Mouse (Mus musculus) kidney, postnatal 0 days (tissue): ENCODE results near the gene Prm1. TPM values are rescaled to one million over a fixed set of nuclear protein-coding genes. Genes with fewer than 3 reads are reported as not detected.
A peak's percentile ranks its signal among the peaks of the same experiment; 100 is the strongest.

Source experiments
- ATAC-seq: fragments of 200-750 bp; cut with Nextera tagmentation; replicated peaks from 2 replicates; pipeline ENCODE4 v1.8.0; 2017; ENCODE audit warnings: low read depth, moderate number of reproducible peaks, moderate TSS enrichment, moderate library complexity; ENCODE audit not compliant: low FRiP score
- DNase-seq: peaks from one replicate; pipeline ENCODE4 v3.0.0-alpha.2; 2016; ENCODE audit warnings: low spot score
- H3K27ac ChIP-seq: fragments of 300-500 bp; sonication (generic); 2 replicates; pipeline ENCODE4 v1.5.1; 2014; ENCODE audit warnings: mild to moderate bottlenecking
- H3K27me3 ChIP-seq: fragments of 300-500 bp; sonication (generic); 2 replicates; pipeline ENCODE4 v1.6.1; 2014; ENCODE audit warnings: low read length, mixed read lengths; ENCODE audit not compliant: insufficient read depth
- H3K36me3 ChIP-seq: fragments of 300-500 bp; sonication (generic); 2 replicates; pipeline ENCODE4 v1.6.1; 2014; ENCODE audit warnings: low read length, mixed read lengths; ENCODE audit not compliant: insufficient read depth
- H3K4me1 ChIP-seq: fragments of 300-500 bp; sonication (generic); replicated peaks from 2 replicates; pipeline ENCODE4 v1.6.1; 2014; ENCODE audit warnings: antibody characterized with exemption, low read length, mixed read lengths; ENCODE audit not compliant: insufficient read depth
- H3K4me2 ChIP-seq: fragments of 300-500 bp; sonication (generic); 2 replicates; pipeline ENCODE4 v1.6.1; 2014; ENCODE audit warnings: mild to moderate bottlenecking, low read length, moderate library complexity, mixed read lengths
- H3K4me3 ChIP-seq: fragments of 300-500 bp; sonication (generic); replicated peaks from 2 replicates; pipeline ENCODE4 v1.5.1; 2014; ENCODE audit warnings: low read depth, low read length
- H3K9ac ChIP-seq: fragments of 300-500 bp; sonication (generic); 2 replicates; pipeline ENCODE4 v1.6.1; 2014; ENCODE audit warnings: low read depth, low read length
- H3K9me3 ChIP-seq: fragments of 300-500 bp; sonication (generic); replicated peaks from 2 replicates; pipeline ENCODE4 v1.6.1; 2016; ENCODE audit warnings: low read length, inconsistent platforms, mixed read lengths
- CTCF ChIP-seq: IDR thresholded peaks from 2 replicates; pipeline ENCODE4 v1.5.1; 2016; ENCODE audit warnings: antibody characterized with exemption, low read depth, mild to moderate bottlenecking, moderate library complexity
- WGBS: fragments of 180-500 bp; shearing (Covaris S2); extraction: QIAGEN DNeasy Blood & Tissue Kit; methylation state at CpG from one replicate; pipeline ENCODE4 v1.1.7; 2014; 5-methylcytosine and 5-hydroxymethylcytosine counted together
- polyA plus RNA-seq: library from polyadenylated mRNA; unstranded; fragments of >200 nt; fragmentation: Nextera tagmentation; extraction: Ambion mirVana; gene quantifications from 2 replicates; pipeline ENCODE4 v1.2.1, GENCODE M21; 2015

The Prm1 gene
- polyA plus RNA-seq, 1 experiment from 2014 or later, result not detected

DNA sequence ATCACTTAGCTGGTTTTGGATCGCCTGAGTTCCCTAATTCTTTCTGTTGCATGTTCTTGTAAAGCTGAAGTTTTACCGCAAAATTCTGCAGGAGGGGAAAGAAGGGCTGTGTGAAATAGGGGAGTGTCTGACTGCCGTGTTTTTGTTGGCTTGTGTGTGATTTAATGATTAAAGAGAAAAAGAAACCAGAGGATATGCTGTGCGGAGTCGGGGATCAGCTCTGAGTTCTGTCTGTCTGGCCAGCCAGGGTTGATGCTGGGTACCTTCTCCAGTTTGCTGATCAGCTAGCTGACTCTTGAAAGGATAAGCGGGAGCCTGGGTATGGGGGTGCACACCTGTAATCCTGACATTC lies 38.7 kb upstream of the Prm1 start:
- no peaks in the 10 kb centered on the region for H3K27me3 ChIP-seq
- no peaks in the 10 kb centered on the region for H3K9me3 ChIP-seq
- TF ChIP-seq CTCF, result no peak
- H3K4me1 ChIP-seq, result 0 out of 2 replicates have a peak, but pooled peaks cover 10% of the 10 kb centered on the region
- DNase-seq (no peak), ATAC-seq (no peak)
- 0 out of 2 replicates have a peak overlapping the region, but pooled peaks have one; percentile 25 for H3K27ac ChIP-seq
- H3K9ac ChIP-seq, result peak overlapping the region; percentile 28; the same call in 1 of the 2 replicates
- peak overlapping the region; percentile 30 for H3K4me3 ChIP-seq
- no peaks in the 10 kb centered on the region for H3K36me3 ChIP-seq
- peak overlapping the region; percentile 63 for H3K4me2 ChIP-seq
- 27% methylated on average over 6 of the region's 6 CpGs for WGBS

DNA sequence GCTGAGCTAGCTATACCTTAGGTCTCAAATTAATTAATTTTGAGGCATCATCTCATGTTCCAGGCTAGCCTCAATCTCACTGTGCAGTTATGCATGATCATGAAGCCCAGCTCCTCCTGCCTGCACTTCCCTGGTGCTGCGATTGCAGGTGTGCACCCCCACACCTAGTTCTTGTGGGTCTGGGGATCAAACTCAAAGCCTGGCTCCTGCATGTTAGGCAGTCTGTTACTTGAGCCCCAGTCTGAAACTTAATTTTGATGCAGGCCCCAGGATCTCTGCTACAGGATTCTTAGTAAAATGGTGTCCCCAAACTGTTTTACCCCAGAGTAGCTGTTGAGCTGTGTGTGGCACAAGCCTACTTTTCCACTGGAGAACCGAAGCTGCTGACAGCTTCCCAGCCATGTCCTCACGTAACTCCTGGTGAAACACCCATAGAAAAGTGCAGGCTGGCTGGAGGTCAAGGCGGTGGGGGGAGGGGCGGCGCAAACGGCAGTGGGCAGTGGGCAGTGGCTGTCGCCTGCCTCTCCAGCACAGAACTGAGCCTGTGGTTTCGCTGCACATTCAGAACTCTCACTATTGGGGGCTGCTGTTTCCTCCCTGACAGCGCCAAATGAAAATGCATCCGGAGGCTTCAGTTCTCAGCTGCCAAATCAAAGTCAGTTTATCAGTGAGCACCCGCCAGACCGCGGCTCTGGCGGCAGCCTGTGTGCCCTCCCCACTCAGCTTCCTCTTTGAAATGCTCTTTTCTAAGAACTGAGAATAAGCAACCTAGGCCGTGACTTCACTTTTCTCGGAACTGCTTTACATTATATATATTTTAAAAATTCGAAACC lies 38.1 kb upstream of the Prm1 start:
- WGBS, result 10% methylated on average over 18 of the region's 18 CpGs
- Histone ChIP-seq H3K9ac (peak overlapping the region; percentile 28; the same call in 1 of the 2 replicates), H3K27me3 (no peaks in the 10 kb centered on the region), H3K4me1 (0 out of 2 replicates have a peak, but pooled peaks cover 10% of the 10 kb centered on the region), H3K4me2 (peak overlapping the region; percentile 63), H3K27ac (0 out of 2 replicates have a peak overlapping the region, but pooled peaks have one; percentile 25), H3K9me3 (no peaks in the 10 kb centered on the region), H3K4me3 (peak overlapping the region; percentile 30), H3K36me3 (no peaks in the 10 kb centered on the region)
- ATAC-seq (no peak), DNase-seq (peak; percentile 67)
- TF ChIP-seq CTCF, result no peak

DNA sequence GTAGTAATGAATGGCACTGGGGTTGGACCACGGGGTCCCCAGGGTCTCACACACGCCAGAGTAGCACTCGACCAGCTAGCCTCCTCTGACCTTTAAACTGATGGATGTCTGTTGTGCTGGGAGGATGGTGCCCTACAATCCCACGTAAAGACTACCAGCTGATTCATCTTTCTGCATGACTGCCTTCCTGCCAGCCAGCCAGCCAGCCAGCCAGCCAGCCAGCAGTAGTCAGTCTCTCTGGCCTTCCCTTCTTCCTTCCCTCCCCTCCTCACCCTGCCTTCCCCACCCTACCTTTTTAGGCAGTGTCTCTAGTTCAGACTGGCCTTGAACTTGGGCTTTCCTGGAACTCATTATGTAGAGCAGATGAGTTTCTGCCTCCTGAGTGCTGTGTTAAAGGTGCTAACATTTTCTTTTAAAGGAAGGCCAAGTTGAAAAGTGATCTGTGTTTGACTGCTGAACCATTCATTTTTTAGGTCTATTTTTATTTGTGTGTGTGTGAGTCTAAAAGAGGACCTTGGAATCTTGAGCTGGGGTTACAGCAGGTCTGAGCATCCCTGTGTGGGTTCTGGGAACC lies 36.7 kb upstream of the Prm1 start:
- H3K4me1 ChIP-seq, result peaks cover 13% of the 10 kb centered on the region; the same call in 1 of the 2 replicates
- H3K27ac ChIP-seq, result no peak overlapping the region
- DNase-seq, result peak; percentile 37
- no peak for TF ChIP-seq CTCF
- H3K27me3 ChIP-seq, result no peaks in the 10 kb centered on the region
- H3K9me3 ChIP-seq, result no peaks in the 10 kb centered on the region
- H3K4me3 ChIP-seq, result no peak overlapping the region
- H3K9ac ChIP-seq, result no peak overlapping the region
- no peak overlapping the region for H3K4me2 ChIP-seq
- 45% methylated on average over 4 of the region's 4 CpGs for WGBS
- no peaks in the 10 kb centered on the region for H3K36me3 ChIP-seq
- peak; percentile 18; the same call in 1 of the 2 replicates for ATAC-seq

DNA sequence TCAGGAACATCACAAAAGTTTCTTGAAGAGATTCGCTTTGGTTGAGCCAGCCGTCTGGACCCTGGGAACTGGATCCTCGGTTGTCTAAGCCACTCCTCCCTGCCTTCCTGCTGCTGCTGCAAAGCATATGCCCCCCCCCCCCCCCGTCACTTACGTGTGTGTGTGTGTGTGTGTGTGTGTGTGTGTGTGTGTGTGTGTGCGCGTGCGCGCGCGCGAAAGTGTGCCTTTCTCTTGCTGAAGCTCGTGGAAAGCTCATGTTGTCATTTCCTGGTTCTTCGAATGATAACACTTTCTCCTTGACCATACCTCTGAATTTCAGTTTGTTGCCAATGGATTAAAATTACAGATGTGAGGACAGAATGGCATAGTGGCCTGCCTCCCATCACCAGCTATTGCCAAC lies 34.4 kb upstream of the Prm1 start:
- Histone ChIP-seq H3K27ac (no peak overlapping the region), H3K9ac (no peak overlapping the region), H3K27me3 (no peaks in the 10 kb centered on the region), H3K9me3 (no peaks in the 10 kb centered on the region), H3K4me1 (peaks cover 16% of the 10 kb centered on the region; the same call in 1 of the 2 replicates), H3K36me3 (no peaks in the 10 kb centered on the region), H3K4me3 (no peak overlapping the region), H3K4me2 (no peak overlapping the region)
- no peak for DNase-seq
- WGBS, result 88% methylated on average over 12 of the region's 14 CpGs
- TF ChIP-seq CTCF, result no peak
- no peak for ATAC-seq

DNA sequence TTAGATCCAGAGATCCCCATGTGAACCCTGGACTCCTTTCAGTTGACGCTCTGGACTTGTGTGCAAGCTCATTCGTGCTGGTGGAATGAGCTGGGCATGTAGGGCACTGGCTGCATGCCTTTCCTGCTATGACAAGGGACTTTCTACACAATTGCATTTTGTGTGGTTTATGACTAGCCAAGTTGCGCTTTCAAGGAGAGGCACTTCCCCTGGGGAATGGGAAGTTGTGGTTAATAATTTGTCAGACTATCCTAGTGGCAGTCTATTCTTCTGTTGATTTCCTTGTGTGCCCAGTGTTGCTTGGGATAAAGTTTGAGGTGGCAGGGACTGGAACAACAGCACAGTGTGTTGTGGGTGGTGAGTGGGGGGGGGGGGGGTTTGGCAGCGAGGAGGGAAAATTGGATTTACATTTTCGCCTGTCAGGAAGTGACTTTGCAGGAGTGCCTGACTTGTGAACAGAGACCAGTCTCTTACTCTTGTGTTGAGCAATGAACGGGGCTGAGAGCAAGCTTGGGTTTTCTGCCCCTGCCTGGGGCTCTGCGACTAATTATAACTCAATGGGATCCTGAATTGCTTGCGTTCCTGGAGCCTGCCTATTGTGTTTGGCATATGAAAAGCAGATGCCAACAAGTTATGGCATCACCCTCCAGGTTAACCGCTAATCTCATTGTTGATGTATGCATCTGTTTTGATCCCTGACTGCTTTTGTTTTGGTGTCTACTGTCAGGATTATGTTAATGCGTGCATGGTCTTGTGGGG lies 33.0 kb upstream of the Prm1 start:
- Histone ChIP-seq H3K27me3 (no peaks in the 10 kb centered on the region), H3K36me3 (no peaks in the 10 kb centered on the region), H3K9me3 (no peaks in the 10 kb centered on the region), H3K4me2 (no peak overlapping the region), H3K4me3 (no peak overlapping the region), H3K27ac (peak overlapping the region; percentile 37; the same call in 1 of the 2 replicates), H3K4me1 (peaks cover 7% of the 10 kb centered on the region; the same call in 1 of the 2 replicates), H3K9ac (no peak overlapping the region)
- WGBS, result 56% methylated on average over 10 of the region's 10 CpGs
- no peak for TF ChIP-seq CTCF
- DNase-seq (peak; percentile 46), ATAC-seq (peak; percentile 30; the same call in 1 of the 2 replicates)

DNA sequence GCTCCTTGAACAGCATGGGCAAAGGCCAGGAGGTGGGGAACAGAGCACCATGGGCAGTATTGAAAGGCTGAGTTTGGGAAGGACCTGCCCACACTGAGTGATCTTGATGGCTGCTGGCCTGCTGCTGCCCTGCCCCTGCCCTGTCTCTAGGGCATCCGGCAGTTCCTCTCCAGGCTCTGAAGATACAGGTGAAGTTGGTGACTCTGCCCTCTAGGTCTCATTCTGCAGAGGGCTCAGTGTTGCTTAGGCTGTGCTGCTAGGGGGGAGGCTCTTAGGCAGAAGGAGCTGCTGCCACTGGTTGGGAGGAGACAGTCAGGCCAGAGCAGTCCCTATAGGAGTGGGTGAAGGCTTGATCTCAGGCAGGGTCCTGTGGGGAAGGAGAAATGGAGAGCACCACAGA lies 32.3 kb upstream of the Prm1 start:
- Histone ChIP-seq H3K4me3 (no peak overlapping the region), H3K4me2 (no peak overlapping the region), H3K27ac (peak overlapping the region; percentile 37), H3K27me3 (no peaks in the 10 kb centered on the region), H3K4me1 (peaks cover 6% of the 10 kb centered on the region; the same call in 1 of the 2 replicates), H3K9ac (no peak overlapping the region), H3K36me3 (no peaks in the 10 kb centered on the region), H3K9me3 (no peaks in the 10 kb centered on the region)
- 81% methylated on average over 1 of the region's 1 CpGs for WGBS
- TF ChIP-seq CTCF, result no peak
- ATAC-seq, result no peak
- DNase-seq, result no peak
